Mouse (Mus musculus) cerebellum, adult 2 months (tissue): ENCODE results near the gene Bsdc1. TPM values are rescaled to one million over a fixed set of nuclear protein-coding genes. Genes with fewer than 3 reads are reported as not detected.
A peak's percentile ranks its signal among the peaks of the same experiment; 100 is the strongest.
"Not testable (repeated sequence)": the region's sequence is repeated elsewhere in the genome, so short reads cannot be mapped to it uniquely, and the experiment has no call there.

Source experiments
- DNase-seq, 2 experiments: peaks; one replicate each; pipeline ENCODE4 v3.0.0; 2021
- H3K27ac ChIP-seq: fragments of 200-500 bp; 2 replicates; pipeline ENCODE4 v1.5.1; 2012; ENCODE audit warnings: low read length, control low read depth, inconsistent platforms; ENCODE audit not compliant: insufficient read depth
- H3K27me3 ChIP-seq: fragments of 200-500 bp; 2 replicates; pipeline ENCODE4 v1.6.1; 2012; ENCODE audit warnings: inconsistent platforms, mild to moderate bottlenecking, low read length, moderate library complexity; ENCODE audit not compliant: control insufficient read depth, insufficient read depth
- H3K4me1 ChIP-seq: fragments of 200-500 bp; 2 replicates; pipeline ENCODE4 v1.6.1; 2011; ENCODE audit warnings: low read length; ENCODE audit not compliant: control insufficient read depth, insufficient read depth
- H3K4me3 ChIP-seq: fragments of 200-500 bp; replicated peaks from 2 replicates; pipeline ENCODE3; 2011; ENCODE audit warnings: mild to moderate bottlenecking, low read depth, low read length, control low read depth; ENCODE audit not compliant: insufficient read depth
- CTCF ChIP-seq: fragments of 200-500 bp; IDR thresholded peaks from 2 replicates; pipeline ENCODE4 v1.5.1; 2011; ENCODE audit warnings: low read depth, mild to moderate bottlenecking, control low read depth, low read length, moderate library complexity, borderline replicate concordance; ENCODE audit not compliant: insufficient read depth
- POLR2A ChIP-seq: fragments of 200-500 bp; IDR thresholded peaks from 2 replicates; pipeline ENCODE4 v1.6.1; 2011; ENCODE audit warnings: low read length, control low read depth, borderline replicate concordance; ENCODE audit not compliant: insufficient read depth
- WGBS: fragments of 180-500 bp; shearing (Covaris S2); methylation state at CpG from one replicate; pipeline ENCODE4 v1.1.7; 2018; 5-methylcytosine and 5-hydroxymethylcytosine counted together
- polyA plus RNA-seq: library from polyadenylated mRNA; depleted of rRNA; stranded (reverse); fragments of >200 nt; gene quantifications from 2 replicates; pipeline ENCODE4 v1.2.3, GENCODE M21; 2012

Gene Bsdc1
- polyA plus RNA-seq, 1 experiment: 37.3 TPM

DNA sequence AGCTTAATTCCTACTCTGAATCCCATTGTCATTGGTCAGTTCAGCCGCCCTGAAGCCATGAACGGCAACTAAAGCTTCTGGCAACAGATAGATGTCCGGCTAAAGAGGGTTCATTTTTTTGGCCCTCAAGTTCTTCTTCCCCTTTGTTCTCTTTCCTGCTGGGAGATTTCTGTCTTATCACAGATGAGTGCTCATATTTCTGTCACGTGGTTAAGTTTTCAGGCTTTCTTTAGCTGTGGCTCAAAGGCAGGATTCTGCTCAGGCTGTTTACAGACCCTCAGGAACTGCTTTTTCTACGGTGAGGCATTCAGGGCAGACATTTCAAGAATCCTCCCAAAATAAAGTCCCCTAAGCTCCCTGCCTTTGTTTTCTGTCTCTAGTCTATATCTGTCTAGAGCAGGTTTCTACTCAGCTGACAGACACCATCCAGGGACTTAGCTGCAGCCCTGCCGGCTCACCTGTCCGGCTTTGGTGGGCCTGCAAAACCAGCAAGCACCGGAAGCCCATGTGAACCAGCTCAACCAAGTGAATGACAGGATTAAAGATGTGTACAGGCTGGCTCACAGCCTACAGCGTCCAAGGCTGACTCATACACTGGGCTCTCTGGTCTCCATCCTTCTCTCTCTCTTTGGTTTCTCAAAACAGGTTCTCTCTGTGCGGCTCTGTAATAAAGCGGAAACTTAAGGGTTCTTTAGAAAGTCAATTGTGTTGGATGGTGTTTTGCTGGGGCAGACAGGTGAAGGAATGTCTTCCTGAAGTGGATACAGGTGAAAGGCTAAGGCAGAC is 13.4 kb upstream of the Bsdc1 start:
- peaks cover 3% of the 10 kb centered on the region; the same call in 1 of the 2 replicates for H3K4me1 ChIP-seq
- no peak for DNase-seq
- WGBS: 64% methylated on average over 11 of the region's 11 CpGs
- H3K27me3 ChIP-seq: no peaks in the 10 kb centered on the region
- no peak overlapping the region for H3K4me3 ChIP-seq
- no peak overlapping the region for H3K27ac ChIP-seq
- no peak for TF ChIP-seq POLR2A
- TF ChIP-seq CTCF: no peak

DNA sequence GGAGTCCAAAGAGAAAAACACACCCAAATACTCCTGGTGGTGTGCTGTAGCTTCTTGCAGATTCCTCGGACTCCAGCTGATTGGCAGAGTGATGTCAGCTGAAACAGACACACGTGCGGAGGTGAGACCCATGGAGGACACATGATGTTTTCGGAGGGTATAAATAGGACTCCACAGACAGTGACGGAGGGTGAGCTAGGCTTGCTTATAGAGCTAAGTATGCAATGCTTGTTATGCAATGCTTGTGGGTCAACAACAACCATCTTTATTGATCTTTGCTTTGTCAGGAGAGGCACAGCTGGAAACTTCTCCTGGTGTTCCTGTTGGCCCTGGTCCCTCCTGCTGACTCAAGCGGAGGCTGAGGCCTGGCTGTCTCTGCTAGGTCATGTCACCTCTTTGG is 12.7 kb upstream of the Bsdc1 start:
- H3K27ac ChIP-seq: no peak overlapping the region
- no peaks in the 10 kb centered on the region for H3K27me3 ChIP-seq
- peaks cover 3% of the 10 kb centered on the region; the same call in 1 of the 2 replicates for H3K4me1 ChIP-seq
- no peak for DNase-seq
- no peak for TF ChIP-seq POLR2A
- no peak for TF ChIP-seq CTCF
- H3K4me3 ChIP-seq: no peak overlapping the region
- WGBS: 84% methylated on average over 6 of the region's 6 CpGs

DNA sequence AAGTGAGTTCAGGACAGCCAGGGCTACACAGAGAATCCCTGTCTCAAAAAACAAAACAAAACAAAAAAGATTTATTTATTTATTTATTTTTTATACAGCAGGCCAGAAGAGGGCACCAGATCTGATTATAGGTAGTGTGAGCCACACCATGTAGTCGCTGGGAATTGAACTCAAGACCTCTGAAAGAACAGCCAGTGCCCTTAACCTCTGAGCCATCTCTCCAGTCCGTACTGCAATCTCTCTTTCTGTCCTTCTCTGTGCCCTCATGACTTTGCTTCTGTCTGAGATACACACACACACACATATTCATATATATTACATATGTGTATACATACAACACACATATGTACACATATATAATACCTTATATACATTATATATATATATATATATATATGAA is 10.5 kb upstream of the Bsdc1 start:
- WGBS: 64% methylated on average over 2 of the region's 2 CpGs
- no peak overlapping the region for H3K4me3 ChIP-seq
- no peak for DNase-seq
- peaks cover 7% of the 10 kb centered on the region for H3K4me1 ChIP-seq
- no peaks in the 10 kb centered on the region for H3K27me3 ChIP-seq
- TF ChIP-seq POLR2A: no peak
- TF ChIP-seq CTCF: no peak
- H3K27ac ChIP-seq: no peak overlapping the region

DNA sequence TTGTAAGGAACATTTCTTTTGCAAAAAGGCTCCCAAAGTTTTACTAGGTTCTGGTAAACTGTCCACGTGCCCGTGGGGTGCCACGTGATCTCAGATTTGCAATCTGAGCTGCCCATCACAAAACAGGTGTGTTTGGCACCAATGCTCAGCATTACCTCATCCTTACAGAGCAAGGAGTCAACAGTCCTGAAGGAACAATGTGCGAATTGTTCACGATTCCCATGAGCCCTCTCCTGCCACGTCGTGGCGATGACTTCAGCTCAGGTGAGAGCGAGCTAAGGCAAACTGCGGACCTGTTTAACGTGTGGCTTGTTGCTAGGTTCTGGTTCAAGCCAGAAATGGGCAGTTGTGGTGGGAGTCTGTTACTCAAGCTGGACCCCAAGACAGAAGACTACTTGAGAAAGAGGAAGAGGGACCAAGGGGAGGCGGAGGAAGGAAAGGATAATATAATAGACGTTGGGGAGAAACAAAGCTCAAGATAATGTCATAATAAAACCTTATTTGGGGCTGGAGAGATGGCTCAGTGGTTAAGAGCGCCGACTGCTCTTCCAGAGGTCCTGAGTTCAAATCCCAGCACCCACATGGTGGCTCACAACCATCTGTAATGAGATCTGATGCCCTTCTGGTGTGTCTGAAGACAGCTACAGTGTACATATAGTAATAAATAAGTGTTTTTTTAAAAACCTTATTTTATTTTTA is 9.8 kb upstream of the Bsdc1 start:
- peaks cover 7% of the 10 kb centered on the region for H3K4me1 ChIP-seq
- TF ChIP-seq POLR2A: no peak
- no peak for TF ChIP-seq CTCF
- H3K27me3 ChIP-seq: no peaks in the 10 kb centered on the region
- H3K4me3 ChIP-seq: no peak overlapping the region
- H3K27ac ChIP-seq: no peak overlapping the region
- 87% methylated on average over 15 of the region's 15 CpGs for WGBS
- no peak for DNase-seq

DNA sequence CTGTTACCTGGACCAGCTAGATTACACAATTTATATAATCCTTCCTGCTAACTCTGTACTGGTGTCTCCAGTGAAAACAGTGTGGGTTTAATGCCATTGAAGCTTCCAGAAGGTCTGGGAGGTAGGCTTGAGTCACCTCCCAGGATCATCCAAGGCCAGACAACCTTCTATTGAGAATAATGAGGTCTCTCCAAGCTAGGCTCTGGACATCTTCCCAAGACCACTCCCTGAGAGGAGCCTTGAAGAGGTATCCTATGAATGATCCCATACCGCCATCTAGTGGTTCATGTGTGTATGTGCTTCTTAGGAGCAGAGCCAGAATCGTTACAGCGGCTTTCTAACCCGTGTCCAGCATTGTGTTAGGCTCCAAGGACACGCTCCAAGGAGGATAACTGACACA is 6.1 kb upstream of the Bsdc1 start:
- under 1% methylated on average over 5 of the region's 5 CpGs for WGBS
- peak; percentile 75 to 81 for DNase-seq
- H3K4me3 ChIP-seq: no peak overlapping the region
- peak overlapping the region; percentile 47 for H3K27ac ChIP-seq
- no peaks in the 10 kb centered on the region for H3K27me3 ChIP-seq
- peaks cover 4% of the 10 kb centered on the region; the same call in 1 of the 2 replicates for H3K4me1 ChIP-seq
- TF ChIP-seq CTCF (peak; percentile 91), POLR2A (no peak)

DNA sequence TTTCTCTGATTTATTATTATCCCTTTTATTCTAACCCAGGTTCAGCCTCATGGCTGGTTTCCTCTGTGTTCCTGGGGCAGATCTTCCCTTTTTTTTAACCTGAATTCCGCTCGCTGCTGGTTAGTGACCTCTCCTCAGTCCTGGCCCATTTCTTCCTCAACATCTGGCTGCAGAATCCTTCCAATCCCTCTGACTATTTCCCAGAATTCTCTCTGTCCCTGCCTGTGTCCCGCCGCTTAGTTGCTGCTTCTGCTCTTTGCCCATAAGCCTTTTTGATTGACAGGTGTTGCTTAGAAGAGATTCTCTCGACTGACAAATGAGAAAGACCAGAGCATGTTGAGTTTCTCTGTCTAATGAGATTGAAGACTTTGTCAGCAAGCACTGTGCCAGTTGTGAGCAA is 5.3 kb upstream of the Bsdc1 start:
- Histone ChIP-seq H3K4me1 (peaks cover 4% of the 10 kb centered on the region; the same call in 1 of the 2 replicates), H3K27ac (no peak overlapping the region), H3K4me3 (no peak overlapping the region), H3K27me3 (no peaks in the 10 kb centered on the region)
- WGBS: 55% methylated on average over 5 of the region's 5 CpGs
- no peak for TF ChIP-seq CTCF
- TF ChIP-seq POLR2A: no peak
- no peak for DNase-seq

DNA sequence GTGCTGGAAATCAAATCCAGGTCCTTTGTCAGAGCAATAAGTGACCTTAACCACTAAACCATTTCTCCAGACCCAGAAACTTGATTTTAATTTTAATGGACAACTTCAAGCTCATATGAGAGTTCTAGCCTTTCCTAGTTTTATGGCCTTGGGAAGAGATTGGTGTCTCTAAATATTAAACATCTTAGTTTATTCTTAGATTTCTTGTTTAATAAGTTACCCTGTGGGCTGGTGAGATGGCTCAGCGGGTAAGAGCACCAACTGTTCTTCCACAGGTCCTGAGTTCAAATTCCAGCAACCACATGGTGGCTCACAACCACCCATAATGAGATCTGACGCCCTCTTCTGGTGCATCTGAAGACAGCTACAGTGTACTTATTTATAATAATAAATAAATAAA is 4.1 kb upstream of the Bsdc1 start:
- H3K27me3 ChIP-seq, DNase-seq, H3K27ac ChIP-seq, H3K4me1 ChIP-seq, H3K4me3 ChIP-seq: not testable (repeated sequence)
- 71% methylated on average over 2 of the region's 2 CpGs for WGBS

DNA sequence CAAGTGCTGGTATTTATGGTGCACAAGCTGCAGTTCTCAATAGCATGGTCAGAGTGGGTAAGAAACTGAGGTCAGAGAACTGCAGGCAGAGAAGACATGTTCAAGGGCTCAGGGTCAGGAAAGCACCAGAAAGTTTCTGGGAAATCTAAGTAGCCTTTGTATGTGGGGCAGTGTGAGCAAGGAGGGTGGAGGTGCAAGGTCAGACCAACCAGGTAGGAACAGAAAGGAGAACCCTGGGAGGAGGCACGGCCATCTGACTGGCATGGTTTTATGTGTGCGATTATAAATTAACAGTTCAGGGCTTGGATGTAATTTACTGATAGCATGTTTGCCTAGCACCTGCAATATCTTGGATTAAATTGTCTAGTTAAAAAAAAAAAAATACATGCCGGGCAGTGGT is 1.7 kb upstream of the Bsdc1 start:
- no peaks in the 10 kb centered on the region for H3K27me3 ChIP-seq
- H3K27ac ChIP-seq: no peak overlapping the region
- peaks cover 20% of the 10 kb centered on the region; the same call in 1 of the 2 replicates for H3K4me1 ChIP-seq
- TF ChIP-seq CTCF: no peak
- no peak for TF ChIP-seq POLR2A
- H3K4me3 ChIP-seq: no peak overlapping the region
- WGBS: 94% methylated on average over 3 of the region's 3 CpGs
- DNase-seq: no peak
